Mouse (Mus musculus): ENCODE measurements around the gene Zfhx3.

The Zfhx3 gene

GRCm38 (mm10) chr8:108554578-108555245 is 612.3 kb downstream of the Zfhx3 start:
- DNase-seq, result no peak

- no peak for DNase-seq
These were observed 621.0 kb downstream of the Zfhx3 start for GRCm38 (mm10) chr8:108563420-108563819.

DNA sequence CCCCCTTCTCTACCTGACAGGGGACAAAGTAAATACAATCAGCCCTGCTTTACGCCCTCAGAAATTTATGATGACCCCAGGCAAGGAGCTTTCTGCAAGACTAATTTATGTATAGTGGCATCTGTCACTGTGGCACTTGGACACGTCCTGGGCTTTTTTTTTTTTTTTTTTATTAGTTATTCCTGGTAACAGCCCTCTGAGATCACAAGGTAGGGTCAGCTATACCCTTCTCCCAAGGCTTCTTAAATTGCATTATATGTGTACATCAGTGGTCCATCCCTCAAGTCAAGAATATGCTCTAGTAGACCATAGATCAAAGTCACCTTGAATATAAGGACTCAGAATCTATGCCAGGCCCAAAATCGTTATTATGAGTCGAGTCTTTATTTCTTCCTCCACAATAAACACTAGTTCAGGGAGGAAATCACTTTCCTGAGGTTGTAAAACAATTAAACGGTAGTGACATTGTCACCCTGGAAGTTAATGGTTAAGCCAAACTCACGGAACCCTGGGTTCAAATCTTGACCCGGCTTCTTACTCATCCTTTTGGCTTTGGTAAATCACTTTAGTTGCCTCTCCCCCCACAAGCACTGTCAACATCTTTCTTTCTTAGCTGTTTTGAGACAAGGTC is 621.6 kb downstream of the Zfhx3 start:
- no peak for DNase-seq

- DNase-seq, result no peak
These were observed 623.6 kb downstream of the Zfhx3 start for GRCm38 (mm10) chr8:108566035-108566434.

GRCm38 (mm10) chr8:108573295-108574017 is 631.0 kb downstream of the Zfhx3 start:
- no peak for DNase-seq

DNA sequence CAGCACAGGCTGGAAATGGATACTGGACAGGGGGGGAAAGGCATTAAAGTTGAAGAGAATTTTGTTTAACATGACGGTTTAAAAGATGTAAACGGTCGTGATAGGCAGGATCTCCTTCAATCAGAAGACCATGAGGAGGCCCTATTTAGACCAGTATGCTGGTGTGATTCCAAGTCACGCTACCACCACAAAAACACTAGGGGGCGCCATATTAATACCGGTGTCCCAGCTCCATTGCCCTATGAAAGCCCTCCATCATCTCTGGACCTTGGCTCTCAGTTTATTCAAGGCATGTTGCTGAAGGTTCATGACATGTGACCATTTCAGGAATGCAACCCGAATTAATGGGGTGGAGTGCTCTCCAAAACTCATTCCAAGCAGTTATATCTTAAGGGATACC is 631.7 kb downstream of the Zfhx3 start:
- DNase-seq, result peak; percentile 34 to 41

- DNase-seq, result no peak
These were observed 635.1 kb downstream of the Zfhx3 start for GRCm38 (mm10) chr8:108577571-108577970.

- no peak for DNase-seq
These were observed 635.9 kb downstream of the Zfhx3 start for GRCm38 (mm10) chr8:108578388-108578787.

DNA sequence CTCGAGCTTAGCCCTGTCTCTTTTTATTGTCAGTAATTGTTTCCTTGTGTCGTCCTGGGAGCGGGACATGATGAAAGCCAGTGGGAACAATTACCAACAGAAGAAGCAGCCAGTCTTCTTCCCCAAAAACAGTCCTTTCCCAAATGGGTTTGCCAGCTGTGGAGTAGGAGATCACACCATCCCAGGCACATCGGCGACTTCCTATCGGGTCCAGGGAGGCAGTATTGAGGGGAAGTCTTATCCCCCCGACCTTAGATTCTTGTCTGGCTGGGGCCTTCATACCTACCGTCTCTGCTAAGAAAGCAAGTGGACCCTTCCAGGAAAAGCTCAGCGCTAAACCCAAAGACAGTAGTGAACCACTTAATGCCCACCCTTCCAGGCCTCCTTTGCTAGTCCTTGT is 637.4 kb downstream of the Zfhx3 start:
- DNase-seq, result no peak

GRCm38 (mm10) chr8:108580364-108580763 is 637.9 kb downstream of the Zfhx3 start:
- DNase-seq, result no peak

GRCm38 (mm10) chr8:108581557-108581956 is 639.1 kb downstream of the Zfhx3 start:
- no peak for DNase-seq

- DNase-seq, result no peak
These were observed 639.8 kb downstream of the Zfhx3 start for GRCm38 (mm10) chr8:108582251-108582650.

DNA sequence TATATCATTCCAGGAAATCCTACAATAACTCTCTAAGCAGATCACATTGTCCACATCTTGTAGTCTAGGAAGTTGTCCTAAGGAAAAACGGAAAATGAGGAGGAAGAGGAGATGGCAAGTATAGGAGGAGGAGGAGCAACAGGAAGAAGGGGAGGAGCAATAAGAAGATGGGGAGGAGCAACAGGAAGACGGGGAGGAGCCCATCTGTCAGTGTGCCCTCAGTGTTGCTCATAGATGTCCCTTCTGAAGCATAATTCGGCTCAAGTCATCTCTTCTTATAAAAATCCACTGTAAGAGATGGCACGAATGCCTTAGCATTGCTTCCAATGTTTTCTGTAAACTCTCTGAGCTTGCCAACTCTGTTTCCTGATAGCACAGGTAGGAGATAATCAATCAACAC is 640.8 kb downstream of the Zfhx3 start:
- no peak for DNase-seq

GRCm38 (mm10) chr8:108583867-108584661 is 641.6 kb downstream of the Zfhx3 start:
- DNase-seq, result no peak

DNA sequence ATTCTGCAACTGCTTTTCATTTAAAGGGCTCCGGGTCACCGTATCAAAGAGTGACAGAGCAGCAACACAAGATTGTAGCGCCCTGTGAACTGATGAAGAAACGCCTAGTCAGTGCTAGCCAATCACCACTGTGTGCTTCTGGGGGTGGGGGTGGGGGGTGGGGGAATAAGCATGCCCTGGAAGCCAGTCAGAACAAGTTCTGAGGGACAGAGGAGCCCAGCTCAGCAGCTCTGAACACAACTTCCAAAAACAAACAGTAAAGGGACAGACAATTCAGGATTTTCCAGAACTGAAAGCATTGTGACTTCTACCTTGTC is 642.2 kb downstream of the Zfhx3 start:
- no peak for DNase-seq

DNA sequence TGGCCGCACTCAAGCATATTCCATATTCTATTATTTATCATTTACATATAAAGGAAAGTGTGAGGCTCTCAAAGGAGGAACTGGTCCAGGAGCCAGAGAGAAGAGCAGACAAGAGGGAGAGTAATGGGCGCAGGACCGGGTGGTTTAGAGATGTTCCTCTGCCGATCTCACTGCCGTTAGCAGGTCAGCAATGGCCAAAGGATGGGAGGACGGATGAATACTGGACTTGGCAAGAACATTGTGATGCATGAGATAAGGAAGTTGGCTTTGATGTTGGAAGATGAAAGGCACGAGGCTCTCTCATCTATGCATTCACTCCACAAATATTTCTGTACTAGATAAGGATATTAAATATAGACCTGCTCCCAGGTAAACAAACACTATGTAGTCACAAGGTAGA is 648.6 kb downstream of the Zfhx3 start:
- DNase-seq, result no peak

DNA sequence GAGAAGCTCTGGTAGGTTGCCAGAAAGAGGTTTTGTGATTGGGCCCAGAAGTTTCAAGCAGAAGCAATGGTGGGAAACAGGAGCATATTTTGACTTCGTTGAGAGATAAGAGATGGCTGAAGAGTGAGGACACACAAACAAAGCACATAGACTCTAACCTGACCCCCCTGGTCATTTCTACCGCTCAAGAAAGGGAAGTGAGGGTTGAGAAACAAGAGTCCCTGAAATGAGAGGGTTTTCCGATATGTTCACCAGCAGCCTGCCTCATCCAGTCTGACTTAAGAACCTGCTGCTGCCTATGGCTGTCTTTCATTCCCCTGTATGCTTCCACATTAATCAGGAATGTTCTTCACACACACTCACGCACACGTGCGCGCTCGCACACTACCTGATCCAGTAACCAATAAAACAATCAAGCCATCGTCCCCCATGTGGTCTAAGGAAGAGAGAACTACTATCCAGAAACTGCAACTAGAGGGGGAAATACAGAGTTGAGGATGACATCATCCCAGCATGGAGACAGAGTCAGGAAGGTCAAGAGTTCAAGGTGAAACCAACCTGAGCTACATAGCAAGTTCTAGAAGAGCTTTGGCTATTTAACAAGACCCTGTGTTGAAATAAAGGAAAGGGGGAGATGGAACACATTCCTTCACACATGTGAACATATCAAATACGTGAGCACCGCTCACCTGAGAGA is 649.7 kb downstream of the Zfhx3 start:
- DNase-seq, result no peak

DNA sequence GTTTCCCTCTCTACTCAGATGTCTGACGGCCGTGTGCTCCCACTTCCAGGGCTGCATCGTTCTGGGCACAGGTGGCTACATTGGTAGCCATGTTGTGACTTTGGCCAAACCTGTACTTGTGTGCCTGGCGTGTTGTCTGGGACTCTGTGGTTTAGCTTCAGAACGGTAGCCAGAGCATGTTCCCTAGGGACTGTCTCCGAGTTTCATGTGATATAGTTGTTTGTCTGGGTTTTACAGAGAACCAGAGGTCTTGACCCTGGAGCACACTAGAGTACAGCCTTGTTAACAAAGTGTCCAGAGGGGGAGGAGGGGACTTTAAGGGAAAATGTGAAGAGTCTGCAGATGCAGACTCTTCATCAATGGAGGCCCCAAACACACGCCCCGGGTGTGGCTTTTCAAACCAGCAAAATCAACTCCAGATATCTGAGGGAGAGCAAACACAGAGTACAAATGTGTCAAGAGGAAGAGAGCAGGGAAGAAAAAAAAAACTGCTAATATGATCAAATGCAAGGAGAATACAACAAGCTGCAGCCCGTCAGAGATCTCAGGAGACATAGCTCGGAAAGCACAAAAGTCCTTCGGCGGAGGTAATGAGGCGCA is 650.6 kb downstream of the Zfhx3 start:
- DNase-seq, result no peak

DNA sequence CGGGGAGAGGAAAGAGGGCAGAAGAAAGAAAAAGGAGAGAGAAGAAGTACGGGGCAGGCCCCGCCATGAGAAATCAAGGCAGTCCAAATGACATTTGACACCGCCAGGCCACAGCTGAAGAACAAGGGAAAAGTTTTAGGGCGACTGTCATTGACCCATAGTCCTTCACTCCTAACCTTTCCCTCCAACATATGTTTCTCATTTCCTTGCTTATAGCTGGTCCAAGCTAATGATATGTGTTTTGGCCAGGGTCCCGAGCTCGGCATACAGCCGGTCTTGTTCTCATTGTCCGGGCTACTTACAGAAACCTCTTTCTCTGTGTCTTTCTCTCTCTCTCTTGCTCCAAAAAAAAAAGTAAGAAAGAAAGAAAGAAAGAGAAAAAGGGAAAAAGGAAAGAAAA is 651.4 kb downstream of the Zfhx3 start:
- DNase-seq, result no peak

DNA sequence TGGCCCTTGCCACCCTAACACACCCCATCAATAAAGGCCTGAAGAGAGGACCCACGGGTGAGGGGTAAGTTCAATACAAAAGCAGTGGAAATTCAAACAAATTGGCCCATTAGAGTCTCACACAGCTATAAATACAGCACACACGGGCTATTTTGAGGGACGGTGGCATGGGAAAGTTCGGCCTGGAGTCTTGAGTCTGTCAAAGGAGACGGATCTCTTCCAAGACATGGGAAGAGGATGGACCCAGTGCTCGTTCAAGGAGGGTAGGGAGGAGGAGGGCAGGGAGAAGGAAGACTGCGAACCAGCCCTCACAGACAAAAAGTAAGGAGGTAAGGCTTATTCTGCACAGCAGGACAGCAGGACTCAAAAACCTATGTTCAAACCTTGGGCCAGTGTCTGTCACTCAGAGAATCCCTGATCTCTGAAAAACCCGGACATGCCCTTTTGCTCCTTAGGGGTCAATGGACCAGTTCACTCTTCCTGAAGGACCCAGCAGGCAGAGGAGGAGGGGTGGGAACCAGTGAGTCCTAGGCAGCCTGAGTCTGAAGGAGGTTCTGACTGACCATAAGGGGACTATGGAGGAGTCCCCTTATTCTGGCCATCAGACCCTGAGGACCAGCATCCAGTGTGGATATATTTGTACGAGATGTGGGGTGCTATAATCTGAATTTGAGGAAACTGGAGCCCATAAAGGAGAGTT is 652.1 kb downstream of the Zfhx3 start:
- no peak for DNase-seq

- peak; percentile 18 to 22 for DNase-seq
These were observed 652.6 kb downstream of the Zfhx3 start for GRCm38 (mm10) chr8:108595061-108595419.
